In genomic region chr13:36528223-36528895, GRCm38 (mm10) we compare ENCODE assay signal across 8 mouse cellular contexts.
DNase-seq lines count a peak whose midpoint lies in the region; ATAC-seq lines count a peak whose summit lies in the region.

No protein-coding gene starts in this region.

- H3K9ac ChIP-seq in neural tube, embryonic 13.5 days, result no peak overlapping the region
- no peak overlapping the region for H3K9ac ChIP-seq in hindbrain, embryonic 12.5 days
- H3K9ac ChIP-seq in forebrain, embryonic 12.5 days, result no peak overlapping the region

- H3K4me2 ChIP-seq in neural tube, embryonic 13.5 days, result no peak overlapping the region
- H3K4me2 ChIP-seq in hindbrain, embryonic 12.5 days (replicated peaks), result no peak overlapping the region
- no peak overlapping the region for H3K4me2 ChIP-seq in forebrain, embryonic 12.5 days

- ATAC-seq in neural tube, embryonic 13.5 days (ENCODE audit: low read depth), result no peak
- ATAC-seq in hindbrain, embryonic 12.5 days (ENCODE audit: low FRiP score), result no peak
- no peak for ATAC-seq in forebrain, embryonic 12.5 days (ENCODE audit: low FRiP score)
- no peak for ATAC-seq in cerebellum, adult (ENCODE audit: insufficient number of reproducible peaks, low FRiP score, low TSS enrichment)

- 0 out of 2 replicates have a peak overlapping the region, but pooled peaks have one; percentile 10 for H3K27ac ChIP-seq in neural tube, embryonic 13.5 days (replicated peaks)
- H3K27ac ChIP-seq in hindbrain, embryonic 12.5 days, result no peak overlapping the region
- H3K27ac ChIP-seq in forebrain, embryonic 12.5 days, result no peak overlapping the region

- no peaks in the 10 kb centered on the region for H3K9me3 ChIP-seq in neural tube, embryonic 13.5 days
- no peaks in the 10 kb centered on the region for H3K9me3 ChIP-seq in hindbrain, embryonic 12.5 days (replicated peaks)
- H3K9me3 ChIP-seq in forebrain, embryonic 12.5 days, result no peaks in the 10 kb centered on the region

- intact Hi-C loops in heart, postnatal 36 days (cut with DNase I), result loop anchor here (1.0 kb wide), 1 partner anchor 36 kb away; no protein-coding TSS in a partner anchor

- no peaks in the 10 kb centered on the region for H3K27me3 ChIP-seq in neural tube, embryonic 13.5 days
- no peaks in the 10 kb centered on the region for H3K27me3 ChIP-seq in hindbrain, embryonic 12.5 days
- no peaks in the 10 kb centered on the region for H3K27me3 ChIP-seq in forebrain, embryonic 12.5 days

- no peaks in the 10 kb centered on the region for H3K36me3 ChIP-seq in neural tube, embryonic 13.5 days
- H3K36me3 ChIP-seq in hindbrain, embryonic 12.5 days, result no peaks in the 10 kb centered on the region
- H3K36me3 ChIP-seq in forebrain, embryonic 12.5 days (replicated peaks), result no peaks in the 10 kb centered on the region

- H3K4me3 ChIP-seq in neural tube, embryonic 13.5 days, result no peak overlapping the region
- H3K4me3 ChIP-seq in hindbrain, embryonic 12.5 days, result no peak overlapping the region
- H3K4me3 ChIP-seq in forebrain, embryonic 12.5 days (replicated peaks), result no peak overlapping the region

- WGBS in neural tube, embryonic 13.5 days, result 55% methylated on average over 8 of the region's 8 CpGs
- WGBS in hindbrain, embryonic 12.5 days, result 56% methylated on average over 8 of the region's 8 CpGs
- WGBS in forebrain, embryonic 12.5 days, result 78% methylated on average over 8 of the region's 8 CpGs

- no peak for DNase-seq in neural tube, embryonic 10.5 days (ENCODE audit: extremely low spot score, low spot score)
- peak; percentile 29 for DNase-seq in gastrocnemius, postnatal 10 days
- peak; percentile 66 for DNase-seq in heart, postnatal 36 days
- peak; percentile 15 for DNase-seq in ovary, postnatal 14 days (ENCODE audit: low spot score)

- H3K4me1 ChIP-seq in neural tube, embryonic 13.5 days (replicated peaks), result peaks cover 12% of the 10 kb centered on the region
- peaks cover 8% of the 10 kb centered on the region for H3K4me1 ChIP-seq in hindbrain, embryonic 12.5 days
- H3K4me1 ChIP-seq in forebrain, embryonic 12.5 days, result peaks cover 7% of the 10 kb centered on the region; the same call in 1 of the 2 replicates
